Mouse (Mus musculus): ENCODE measurements around the gene Myh9. TPM values are rescaled to one million over a fixed set of nuclear protein-coding genes. Genes with fewer than 3 reads are reported as not detected.
"Not testable (repeated sequence)": the region's sequence is repeated elsewhere in the genome, so short reads cannot be mapped to it uniquely, and the experiment has no call there.

The Myh9 gene
- polyA plus RNA-seq, 1 experiment: 1,641 TPM

GRCm38 (mm10) chr15:77740511-77741297 is 101.3 kb downstream of the Myh9 start:
- Histone ChIP-seq H3K4me1 (no peaks in the 10 kb centered on the region), H3K9me3 (peaks cover 4% of the 10 kb centered on the region; the same call in 1 of the 2 replicates), H3K4me3 (replicated peaks) (no peak overlapping the region), H3K27me3 (replicated peaks) (peaks cover 10% of the 10 kb centered on the region), H3K36me3 (replicated peaks; ENCODE audit: low read length) (no peaks in the 10 kb centered on the region)
- no peak for TF ChIP-seq FLI1 (IDR thresholded peaks at IDR 0.05; ENCODE audit: low read length)
- TF ChIP-seq GATA1 (IDR thresholded peaks at IDR 0.05; ENCODE audit: borderline replicate concordance, low read length): no peak

- not testable (repeated sequence) for H3K9me3 ChIP-seq; H3K36me3 ChIP-seq (replicated peaks; ENCODE audit: low read length); H3K27me3 ChIP-seq (replicated peaks); H3K4me3 ChIP-seq (replicated peaks); H3K4me1 ChIP-seq
Measured at GRCm38 (mm10) chr15:77733903-77734302, 108.1 kb downstream of the Myh9 start.

- H3K36me3 ChIP-seq (replicated peaks; ENCODE audit: low read length); H3K4me3 ChIP-seq (replicated peaks); H3K27me3 ChIP-seq (replicated peaks); H3K4me1 ChIP-seq; H3K9me3 ChIP-seq: not testable (repeated sequence)
Measured at GRCm38 (mm10) chr15:77733380-77733779, 108.6 kb downstream of the Myh9 start.

GRCm38 (mm10) chr15:77732851-77733250 is 109.1 kb downstream of the Myh9 start:
- not testable (repeated sequence) for H3K4me3 ChIP-seq (replicated peaks); H3K4me1 ChIP-seq; H3K36me3 ChIP-seq (replicated peaks; ENCODE audit: low read length); H3K9me3 ChIP-seq; H3K27me3 ChIP-seq (replicated peaks)

GRCm38 (mm10) chr15:77731605-77732004 is 110.4 kb downstream of the Myh9 start:
- Histone ChIP-seq H3K4me1 (no peaks in the 10 kb centered on the region), H3K4me3 (replicated peaks) (no peak overlapping the region), H3K27me3 (replicated peaks) (peaks cover 6% of the 10 kb centered on the region), H3K36me3 (replicated peaks; ENCODE audit: low read length) (no peaks in the 10 kb centered on the region), H3K9me3 (no peaks in the 10 kb centered on the region)
- no peak for TF ChIP-seq FLI1 (IDR thresholded peaks at IDR 0.05; ENCODE audit: low read length)
- no peak for TF ChIP-seq GATA1 (IDR thresholded peaks at IDR 0.05; ENCODE audit: borderline replicate concordance, low read length)

GRCm38 (mm10) chr15:77728739-77729138 is 113.2 kb downstream of the Myh9 start, which contains the start of gene Apol9b:
Apol9b (plus strand) TSS chr15:77729039.
- H3K36me3 ChIP-seq (replicated peaks; ENCODE audit: low read length); H3K27me3 ChIP-seq (replicated peaks); H3K4me1 ChIP-seq; H3K4me3 ChIP-seq (replicated peaks); H3K9me3 ChIP-seq: not testable (repeated sequence)

- not testable (repeated sequence) for H3K4me3 ChIP-seq (replicated peaks); H3K27me3 ChIP-seq (replicated peaks); H3K9me3 ChIP-seq; H3K36me3 ChIP-seq (replicated peaks; ENCODE audit: low read length); H3K4me1 ChIP-seq
Measured at GRCm38 (mm10) chr15:77727745-77728144, 114.2 kb downstream of the Myh9 start.

GRCm38 (mm10) chr15:77727139-77727538 is 114.8 kb downstream of the Myh9 start:
- not testable (repeated sequence) for H3K27me3 ChIP-seq (replicated peaks); H3K36me3 ChIP-seq (replicated peaks; ENCODE audit: low read length); H3K4me1 ChIP-seq

GRCm38 (mm10) chr15:77725393-77726020 is 116.5 kb downstream of the Myh9 start:
- not testable (repeated sequence) for H3K9me3 ChIP-seq; H3K4me3 ChIP-seq (replicated peaks); H3K36me3 ChIP-seq (replicated peaks; ENCODE audit: low read length); H3K4me1 ChIP-seq; H3K27me3 ChIP-seq (replicated peaks)

More at GRCm38 (mm10) chr15:77727139-77727538, 114.8 kb downstream of the Myh9 start:
- H3K4me3 ChIP-seq (replicated peaks); H3K9me3 ChIP-seq: not testable (repeated sequence)

- H3K36me3 ChIP-seq (replicated peaks; ENCODE audit: low read length); H3K9me3 ChIP-seq; H3K27me3 ChIP-seq (replicated peaks); H3K4me3 ChIP-seq (replicated peaks); H3K4me1 ChIP-seq: not testable (repeated sequence)
Measured at GRCm38 (mm10) chr15:77724208-77724911, 117.6 kb downstream of the Myh9 start.

- not testable (repeated sequence) for H3K4me1 ChIP-seq; H3K4me3 ChIP-seq (replicated peaks); H3K36me3 ChIP-seq (replicated peaks; ENCODE audit: low read length); H3K9me3 ChIP-seq; H3K27me3 ChIP-seq (replicated peaks)
Measured at GRCm38 (mm10) chr15:77721509-77721908, 120.5 kb downstream of the Myh9 start.

GRCm38 (mm10) chr15:77718240-77718639 is 123.7 kb downstream of the Myh9 start:
- H3K4me3 ChIP-seq (replicated peaks); H3K36me3 ChIP-seq (replicated peaks; ENCODE audit: low read length); H3K9me3 ChIP-seq; H3K4me1 ChIP-seq: not testable (repeated sequence)
- peaks cover 11% of the 10 kb centered on the region for H3K27me3 ChIP-seq (replicated peaks)

All from megakaryocyte, embryonic 14.5 days (primary cell).